ENCODE assay signal across 28 mouse cellular contexts in genomic region chrX:164275536-164275935, GRCm38 (mm10). TPM values are rescaled to one million over a fixed set of nuclear protein-coding genes. Genes with fewer than 3 reads are reported as not detected.
DNase-seq lines count a peak whose midpoint lies in the region; TF ChIP-seq lines count a peak whose summit lies in the region.
"Had no signal": no experiment of that assay in that cellular context is flagged by ENCODE, and none has a peak within 500 bp of the region (broad histone marks: within the 10 kb centered on the region; RNA-seq: fewer than 3 reads in every experiment).

No protein-coding gene starts in this region.

- H3K27ac ChIP-seq in liver, adult 2 months (replicated peaks; ENCODE audit: insufficient read depth, low read depth, low read length) = peak overlapping the region; percentile 52
- no peak overlapping the region for H3K27ac ChIP-seq in MEL (ENCODE audit: control insufficient read depth, low read depth, low read length)
- H3K27ac ChIP-seq: embryonic facial prominence, embryonic 10.5 days; embryonic facial prominence, embryonic 15.5 days; forebrain, embryonic 12.5 days; hindbrain, embryonic 13.5 days; kidney, postnatal 0 days; limb, embryonic 10.5 days; limb, embryonic 15.5 days; liver, embryonic 15.5 days; macrophage; midbrain, embryonic 13.5 days had no signal

- H3K9me3 ChIP-seq in MEL (replicated peaks; ENCODE audit: insufficient read depth, low read length) = no peaks in the 10 kb centered on the region
- H3K9me3 ChIP-seq: embryonic facial prominence, embryonic 10.5 days; embryonic facial prominence, embryonic 15.5 days; forebrain, embryonic 12.5 days; hindbrain, embryonic 13.5 days; limb, embryonic 10.5 days; limb, embryonic 15.5 days; liver, embryonic 15.5 days; midbrain, embryonic 13.5 days had no signal

- no peaks in the 10 kb centered on the region for H3K36me3 ChIP-seq in liver, adult 2 months (ENCODE audit: control insufficient read depth, insufficient read depth, low read length)
- peaks cover 0 to 19% of the 10 kb centered on the region in 2 experiments; a peak in 2 of 4 replicates for H3K36me3 ChIP-seq in MEL (ENCODE audit: control insufficient read depth in 1 of 2, insufficient read depth in 2 of 2, low read length in 2 of 2)
- H3K36me3 ChIP-seq: embryonic facial prominence, embryonic 10.5 days; embryonic facial prominence, embryonic 15.5 days; forebrain, embryonic 12.5 days; hindbrain, embryonic 13.5 days; limb, embryonic 10.5 days; limb, embryonic 15.5 days; midbrain, embryonic 13.5 days had no signal

- H3K79me2 ChIP-seq in liver, adult 2 months (ENCODE audit: control insufficient read depth, insufficient read depth, low read length) = no peaks in the 10 kb centered on the region; the same call in 1 of the 2 replicates
- no peaks in the 10 kb centered on the region for H3K79me2 ChIP-seq in MEL (ENCODE audit: control insufficient read depth, insufficient read depth, low read length, poor library complexity)

- WGBS in liver, adult 2 months = 5% methylated on average over 3 of the region's 3 CpGs

- no peak for TF ChIP-seq RAD21 in MEL (IDR thresholded peaks at IDR 0.05; ENCODE audit: low read depth, low read length)

- no peak for TF ChIP-seq POLR2A in liver, adult 2 months (IDR thresholded peaks at IDR 0.05; ENCODE audit: extremely low read depth, insufficient read depth, low read length)
- TF ChIP-seq POLR2A in MEL (IDR thresholded peaks at IDR 0.05; ENCODE audit: control insufficient read depth in 1 of 2, insufficient read depth in 1 of 2, low read depth in 1 of 2, low read length in 2 of 2, poor library complexity in 1 of 2) = no peak

- peak; percentile 10 for DNase-seq in gastrocnemius, adult 18-20 months (ENCODE audit: low spot score)
- DNase-seq in gastrocnemius, adult 8-10 months (ENCODE audit: low spot score in 2 of 2) = no peak
- peak; percentile 80 for DNase-seq in liver, adult 2 months (ENCODE audit: extremely low read depth, low read depth, low spot score)
- DNase-seq in liver (no peak), MEL (ENCODE audit: low read depth, low spot score) (peak; percentile 6)
- DNase-seq in brain, adult 2 months (ENCODE audit: low read depth, low spot score) = peak; percentile 3
- DNase-seq in cerebellum, postnatal 4 days (ENCODE audit: low spot score in 2 of 2) = no peak
- DNase-seq: adrenal gland, adult 8-10 months; cerebellum, adult 18-20 months; cerebellum, postnatal 14 days; forebrain, postnatal 0 days; gastrocnemius, postnatal 25 days; heart, postnatal 4 days; kidney, adult 8-10 months; kidney, postnatal 4 days; layer of hippocampus, postnatal 36 days had no signal

- H3K4me1 ChIP-seq in liver, adult 2 months (ENCODE audit: control insufficient read depth, insufficient read depth, low read length) = peaks cover 5% of the 10 kb centered on the region
- H3K4me1 ChIP-seq in MEL (ENCODE audit: control insufficient read depth in 1 of 2, insufficient read depth in 2 of 2, low read length in 2 of 2) = peaks cover 6 to 13% of the 10 kb centered on the region in 2 experiments
- H3K4me1 ChIP-seq: embryonic facial prominence, embryonic 10.5 days; embryonic facial prominence, embryonic 15.5 days; forebrain, embryonic 12.5 days; hindbrain, embryonic 13.5 days; limb, embryonic 10.5 days; limb, embryonic 15.5 days; midbrain, embryonic 13.5 days had no signal

- no peak overlapping the region for H3K4me3 ChIP-seq in liver, adult 2 months (ENCODE audit: insufficient read depth, low read depth, low read length)
- no peak overlapping the region for H3K4me3 ChIP-seq in MEL (ENCODE audit: control insufficient read depth in 1 of 2, insufficient read depth in 1 of 2, low read depth in 2 of 2, low read length in 2 of 2)
- H3K4me3 ChIP-seq: embryonic facial prominence, embryonic 10.5 days; embryonic facial prominence, embryonic 15.5 days; forebrain, embryonic 12.5 days; hindbrain, embryonic 13.5 days; limb, embryonic 10.5 days; limb, embryonic 15.5 days; liver, embryonic 15.5 days; midbrain, embryonic 13.5 days had no signal

- no peak overlapping the region for H3K9ac ChIP-seq in liver, adult 2 months (ENCODE audit: low read depth, low read length)
- no peak overlapping the region for H3K9ac ChIP-seq in MEL (ENCODE audit: control insufficient read depth, low read depth, low read length, poor library complexity, severe bottlenecking)
- H3K9ac ChIP-seq: embryonic facial prominence, embryonic 15.5 days; forebrain, embryonic 12.5 days; forebrain, postnatal 0 days; hindbrain, embryonic 13.5 days; limb, embryonic 15.5 days; liver, embryonic 15.5 days; midbrain, embryonic 13.5 days had no signal

- no peak for TF ChIP-seq CTCF in liver, adult 2 months (IDR thresholded peaks at IDR 0.05; ENCODE audit: low read depth, low read length)
- TF ChIP-seq CTCF in MEL (IDR thresholded peaks at IDR 0.05 in 2 of 3, conservative IDR thresholded peaks at IDR 0.05 in 1 of 3; ENCODE audit: control insufficient read depth in 1 of 3, insufficient read depth in 1 of 3, low read depth in 2 of 3, low read length in 3 of 3, poor library complexity in 1 of 3, severe bottlenecking in 1 of 3) = no peak

- peak in 1 of 2 experiments; percentile 22; a peak in 1 of 4 replicates for TF ChIP-seq EP300 in MEL (IDR thresholded peaks at IDR 0.05; ENCODE audit: low read depth in 1 of 2, low read length in 2 of 2)

- H3K27me3 ChIP-seq in liver, adult 2 months (ENCODE audit: control insufficient read depth, insufficient read depth, low read length) = no peaks in the 10 kb centered on the region
- no peaks in the 10 kb centered on the region for H3K27me3 ChIP-seq in MEL (ENCODE audit: control insufficient read depth in 1 of 2, insufficient read depth in 2 of 2, low read length in 2 of 2)
- H3K27me3 ChIP-seq: hindbrain, embryonic 13.5 days; liver, embryonic 15.5 days had no signal

TF ChIP-seq in MEL, 35 proteins besides CTCF, POLR2A, EP300 and RAD21:
- 0 out of 2 replicates have a peak, but pooled peaks have one; percentile 8 for TF ChIP-seq RCOR1 (IDR thresholded peaks at IDR 0.05; ENCODE audit: low read depth, low read length)
- TF ChIP-seq MAX (IDR thresholded peaks at IDR 0.05; ENCODE audit: low read length) = no peak
- TF ChIP-seq ETS1 (IDR thresholded peaks at IDR 0.05; ENCODE audit: low read depth, low read length) = no peak
- TF ChIP-seq JUND (IDR thresholded peaks at IDR 0.05; ENCODE audit: low read depth, low read length) = no peak
- peak; percentile 48 for TF ChIP-seq GATA1 (IDR thresholded peaks at IDR 0.05; ENCODE audit: low read depth, low read length)
- no peak for TF ChIP-seq POLR2AphosphoS5 (IDR thresholded peaks at IDR 0.05; ENCODE audit: borderline replicate concordance, low read depth, low read length)
- TF ChIP-seq ZMIZ1 (IDR thresholded peaks at IDR 0.05; ENCODE audit: low read depth, low read length) = no peak
- no peak for TF ChIP-seq NRF1 (IDR thresholded peaks at IDR 0.05; ENCODE audit: insufficient read depth, low read depth, low read length, poor library complexity, severe bottlenecking)

RNA-seq across cellular contexts. Expression of gene Pir, which starts 6.4 kb away (rescaled TPM):
- total RNA-seq in gastrocnemius, adult 18-20 months (2021) = 1 to 10 TPM; 2.9 to 6.0 TPM
- total RNA-seq in gastrocnemius, adult 8-10 months (2022) = 1 to 10 TPM; 4.9 to 5.9 (median 5.2) TPM
- total RNA-seq in liver, adult 2 months (2014; rRNA removed) = 17.6 and 24.6 TPM in 2 replicates
- polyA plus RNA-seq in liver, adult 2 months (2012; rRNA removed) = 16.0 and 16.3 TPM in 2 replicates
- total RNA-seq in MEL (2012; rRNA removed) = 2.9 and 5.3 TPM in 2 replicates
- 100 to 1,000 TPM in 1 of 2 experiments, 10 to 100 TPM in 1; 11.4 to 230 TPM for polyA plus RNA-seq in MEL (2012; ENCODE audit: insufficient read depth in 1 of 2, insufficient read length in 2 of 2, low read depth in 1 of 2, low replicate concordance in 2 of 2, missing spikeins in 1 of 2)
- total RNA-seq: monocyte, adult 5-6 weeks had no signal

RNA-seq across cellular contexts. Expression of gene Bmx, which starts 17.5 kb away (rescaled TPM):
- under 1 TPM; 0.27 to 0.33 TPM for total RNA-seq in gastrocnemius, adult 18-20 months (2021)
- total RNA-seq in gastrocnemius, adult 8-10 months (2022) = under 1 TPM; 0.12 to 0.52 (median 0.31) TPM
- total RNA-seq in liver, adult 2 months (2014; rRNA removed) = 0.27 and 0.28 TPM in 2 replicates
- 0.09 TPM in 1 of 2 replicates, not detected in the other for polyA plus RNA-seq in liver, adult 2 months (2012; rRNA removed)
- not detected in 2 replicates for total RNA-seq in MEL (2012; rRNA removed)
- not detected for polyA plus RNA-seq in MEL (2012; ENCODE audit: insufficient read depth in 1 of 2, insufficient read length in 2 of 2, low read depth in 1 of 2, low replicate concordance in 2 of 2, missing spikeins in 1 of 2)
- polyA plus RNA-seq: neural tube, embryonic 14.5 days had no signal

Comparison
In these comparisons a context has a peak if more than half of its experiments do, and no peak if none do; other contexts are left out.
1. DNase-seq: peak in gastrocnemius, adult 18-20 months (single experiment), liver, adult 2 months (single experiment), MEL (single experiment) and brain, adult 2 months (single experiment); none in gastrocnemius, adult 8-10 months (0 of 2), liver (single experiment) and cerebellum, postnatal 4 days (0 of 2).